Mouse (Mus musculus) lung, embryonic 14.5 days (tissue): ENCODE data around the gene Col4a6. TPM values are rescaled to one million over a fixed set of nuclear protein-coding genes. Genes with fewer than 3 reads are reported as not detected.
A peak's percentile ranks its signal among the peaks of the same experiment; 100 is the strongest.

Source experiments
- ATAC-seq: fragments of 200-750 bp; cut with Nextera tagmentation; 2 replicates; pipeline ENCODE4 v1.8.0; 2017; ENCODE audit warnings: mild to moderate bottlenecking, moderate TSS enrichment, moderate library complexity; ENCODE audit not compliant: insufficient read depth
- DNase-seq: peaks from one replicate; pipeline ENCODE4 v3.0.0-alpha.2; 2015
- H3K27ac ChIP-seq: fragments of 300-500 bp; sonication (generic); 2 replicates; pipeline ENCODE4 v1.5.1; 2014; ENCODE audit warnings: low read depth, mild to moderate bottlenecking, moderate library complexity
- H3K27me3 ChIP-seq: fragments of 300-500 bp; sonication (generic); 2 replicates; pipeline ENCODE4 v1.6.1; 2014; ENCODE audit warnings: low read length, control low read depth; ENCODE audit not compliant: insufficient read depth
- H3K36me3 ChIP-seq: fragments of 300-500 bp; sonication (generic); 2 replicates; pipeline ENCODE4 v1.6.1; 2014; ENCODE audit warnings: control low read depth; ENCODE audit not compliant: insufficient read depth
- H3K4me1 ChIP-seq: fragments of 300-500 bp; sonication (generic); 2 replicates; pipeline ENCODE4 v1.6.1; 2014; ENCODE audit warnings: antibody characterized with exemption, control low read depth; ENCODE audit not compliant: insufficient read depth
- H3K4me2 ChIP-seq: fragments of 300-500 bp; sonication (generic); 2 replicates; pipeline ENCODE4 v1.6.1; 2014; ENCODE audit warnings: mild to moderate bottlenecking
- H3K4me3 ChIP-seq: fragments of 300-500 bp; sonication (generic); 2 replicates; pipeline ENCODE4 v1.5.1; 2014; ENCODE audit warnings: low read depth, low read length
- H3K9ac ChIP-seq: fragments of 300-500 bp; sonication (generic); 2 replicates; pipeline ENCODE4 v1.6.1; 2014
- H3K9me3 ChIP-seq: fragments of 300-500 bp; sonication (generic); 2 replicates; pipeline ENCODE4 v1.6.1; 2016; ENCODE audit warnings: low read depth, low read length, control low read depth
- CTCF ChIP-seq: IDR thresholded peaks from 2 replicates; pipeline ENCODE4 v1.5.1; 2016; ENCODE audit warnings: antibody characterized with exemption, low read depth
- WGBS: fragments of 180-500 bp; shearing (Covaris S2); extraction: QIAGEN DNeasy Blood & Tissue Kit; methylation state at CpG from one replicate; pipeline ENCODE4 v1.1.7; 2014; 5-methylcytosine and 5-hydroxymethylcytosine counted together
- polyA plus RNA-seq: library from polyadenylated mRNA; unstranded; fragments of >200 nt; fragmentation: Nextera tagmentation; extraction: Ambion mirVana; gene quantifications from 2 replicates; pipeline ENCODE4 v1.2.1, GENCODE M21; 2014

The Col4a6 gene
- polyA plus RNA-seq, 1 experiment from 2014 or later = 7.8 TPM

DNA sequence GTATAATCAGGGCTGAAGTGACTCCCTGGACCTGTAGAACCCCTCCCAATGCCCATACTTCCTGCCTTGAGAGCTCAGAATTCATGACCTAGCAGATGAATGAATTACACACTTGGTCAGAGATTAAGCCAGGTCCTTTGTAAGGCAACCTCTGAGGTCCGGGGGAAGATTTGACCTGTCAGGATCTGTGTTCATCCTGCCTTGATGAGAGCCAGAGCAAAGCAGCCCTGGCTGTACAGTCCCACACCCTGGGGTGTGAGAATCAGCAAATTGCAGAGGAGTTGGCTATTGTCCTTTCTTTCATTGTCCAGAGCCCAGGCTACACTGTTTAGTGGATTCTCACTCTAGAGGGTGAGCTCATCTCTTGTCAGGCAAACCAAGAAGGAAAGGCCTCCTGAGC, 207.9 kb downstream of the Col4a6 start:
- WGBS = 42% methylated on average over 1 of the region's 1 CpGs

GRCm38 (mm10) chrX:141249636-141250035, 224.2 kb downstream of the Col4a6 start:
- no peak for ATAC-seq
- H3K36me3 ChIP-seq = no peaks in the 10 kb centered on the region
- H3K4me1 ChIP-seq = no peaks in the 10 kb centered on the region
- H3K27ac ChIP-seq = no peak overlapping the region
- no peak overlapping the region for H3K4me3 ChIP-seq
- H3K9me3 ChIP-seq = no peaks in the 10 kb centered on the region
- no peak for DNase-seq
- no peak overlapping the region for H3K4me2 ChIP-seq
- WGBS = 57% methylated on average over 1 of the region's 1 CpGs
- no peak for TF ChIP-seq CTCF
- no peak overlapping the region for H3K9ac ChIP-seq
- H3K27me3 ChIP-seq = no peaks in the 10 kb centered on the region

More for the DNA sequence above, 207.9 kb downstream of the Col4a6 start:
- ATAC-seq (no peak), DNase-seq (no peak)
- Histone ChIP-seq H3K36me3 (no peaks in the 10 kb centered on the region), H3K27ac (no peak overlapping the region), H3K9me3 (no peaks in the 10 kb centered on the region), H3K4me3 (no peak overlapping the region), H3K9ac (no peak overlapping the region), H3K4me1 (no peaks in the 10 kb centered on the region), H3K4me2 (no peak overlapping the region), H3K27me3 (no peaks in the 10 kb centered on the region)
- no peak for TF ChIP-seq CTCF

DNA sequence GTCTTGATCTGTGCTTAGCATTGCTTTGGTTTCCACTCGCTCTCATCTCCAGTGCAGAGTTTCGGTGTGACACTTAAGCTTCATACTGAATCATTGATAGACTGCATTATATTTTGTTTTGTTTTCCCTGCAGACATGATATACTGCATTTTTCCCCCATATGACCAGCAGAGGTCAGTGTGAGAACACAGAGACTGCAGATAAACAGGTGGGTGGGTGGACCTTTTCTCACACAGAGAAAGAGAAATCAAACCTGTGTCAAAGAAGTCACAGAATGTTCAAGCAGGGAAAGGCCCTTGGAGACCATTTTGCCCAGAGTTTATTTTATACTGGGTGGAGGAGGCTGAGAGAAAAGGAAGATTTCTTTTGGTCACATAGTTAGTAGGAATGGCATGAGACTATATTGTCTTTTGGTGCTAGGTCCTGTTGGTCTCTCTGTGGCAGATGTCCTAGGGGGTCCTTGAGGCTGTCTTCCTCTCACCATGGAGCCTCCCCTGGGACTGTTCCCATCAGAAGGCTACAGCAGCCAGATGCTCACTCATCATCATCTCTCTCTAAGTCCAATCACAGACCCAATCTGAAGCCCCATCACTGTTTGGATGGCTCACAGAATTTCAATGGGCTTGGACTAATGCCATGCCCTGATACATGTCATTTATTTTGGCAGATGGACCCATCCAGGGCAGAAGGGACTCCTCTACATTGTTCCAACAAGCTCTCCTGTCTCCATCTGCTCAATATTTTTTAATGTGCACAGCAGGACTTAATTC, 237.1 kb downstream of the Col4a6 start:
- TF ChIP-seq CTCF = peak; percentile 67
- ATAC-seq = no peak
- H3K9me3 ChIP-seq = no peaks in the 10 kb centered on the region
- no peak overlapping the region for H3K4me3 ChIP-seq
- WGBS = 56% methylated on average over 2 of the region's 2 CpGs
- H3K27me3 ChIP-seq = no peaks in the 10 kb centered on the region
- no peak overlapping the region for H3K27ac ChIP-seq
- no peaks in the 10 kb centered on the region for H3K4me1 ChIP-seq
- no peak overlapping the region for H3K9ac ChIP-seq
- no peaks in the 10 kb centered on the region for H3K36me3 ChIP-seq
- H3K4me2 ChIP-seq = no peak overlapping the region
- peak; percentile 47 for DNase-seq

DNA sequence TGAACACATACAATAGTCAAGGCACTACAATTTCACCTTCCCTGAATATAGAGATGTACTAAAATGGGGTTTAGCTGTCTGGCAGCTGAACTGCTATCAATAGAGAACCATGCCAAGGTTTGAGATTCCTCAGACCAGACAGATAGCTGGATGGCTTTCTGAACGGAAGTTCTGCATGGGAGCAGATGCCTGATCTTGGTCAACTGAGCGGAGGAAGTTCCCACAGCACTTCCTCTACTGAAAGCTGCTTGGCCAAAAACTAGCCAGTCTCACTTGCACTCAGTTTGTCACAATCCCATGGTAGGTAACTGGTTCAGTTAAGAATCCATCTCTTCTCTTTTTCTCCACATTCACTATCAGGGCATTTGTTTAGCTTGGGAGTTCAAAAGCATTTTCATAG, 245.7 kb downstream of the Col4a6 start:
- Histone ChIP-seq H3K9me3 (no peaks in the 10 kb centered on the region), H3K9ac (no peak overlapping the region), H3K27me3 (0 out of 2 replicates have a peak, but pooled peaks cover 5% of the 10 kb centered on the region), H3K4me2 (no peak overlapping the region), H3K4me1 (no peaks in the 10 kb centered on the region), H3K4me3 (no peak overlapping the region), H3K27ac (no peak overlapping the region), H3K36me3 (no peaks in the 10 kb centered on the region)
- ATAC-seq (no peak), DNase-seq (no peak)
- no peak for TF ChIP-seq CTCF
- WGBS = 85% methylated on average over 2 of the region's 2 CpGs

DNA sequence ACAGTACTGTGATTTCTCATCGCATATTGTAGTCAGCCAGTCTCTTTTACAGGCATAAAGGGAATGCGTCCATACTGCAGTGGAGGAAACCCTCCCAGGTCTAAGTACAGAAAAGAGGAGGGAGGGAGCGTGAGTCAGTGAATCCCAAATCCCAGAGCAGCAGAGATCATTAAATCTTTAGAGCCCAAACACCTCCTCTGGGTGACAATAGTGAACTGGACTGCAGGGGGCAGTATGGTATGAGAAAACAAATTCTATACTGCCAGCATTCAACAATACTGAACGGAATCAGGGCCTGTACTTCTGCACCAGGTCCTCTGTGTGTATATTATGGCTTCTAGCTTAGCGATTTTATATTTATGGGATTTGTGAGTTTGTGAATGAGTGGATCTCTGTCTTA, 261.1 kb downstream of the Col4a6 start:
- Histone ChIP-seq H3K4me2 (no peak overlapping the region), H3K27ac (no peak overlapping the region), H3K4me1 (no peaks in the 10 kb centered on the region), H3K9ac (no peak overlapping the region), H3K27me3 (no peaks in the 10 kb centered on the region), H3K4me3 (no peak overlapping the region), H3K36me3 (no peaks in the 10 kb centered on the region), H3K9me3 (no peaks in the 10 kb centered on the region)
- 34% methylated on average over 5 of the region's 5 CpGs for WGBS
- ATAC-seq (peak; percentile 68; the same call in 1 of the 2 replicates), DNase-seq (peak; percentile 77)
- peak; percentile 51 for TF ChIP-seq CTCF

DNA sequence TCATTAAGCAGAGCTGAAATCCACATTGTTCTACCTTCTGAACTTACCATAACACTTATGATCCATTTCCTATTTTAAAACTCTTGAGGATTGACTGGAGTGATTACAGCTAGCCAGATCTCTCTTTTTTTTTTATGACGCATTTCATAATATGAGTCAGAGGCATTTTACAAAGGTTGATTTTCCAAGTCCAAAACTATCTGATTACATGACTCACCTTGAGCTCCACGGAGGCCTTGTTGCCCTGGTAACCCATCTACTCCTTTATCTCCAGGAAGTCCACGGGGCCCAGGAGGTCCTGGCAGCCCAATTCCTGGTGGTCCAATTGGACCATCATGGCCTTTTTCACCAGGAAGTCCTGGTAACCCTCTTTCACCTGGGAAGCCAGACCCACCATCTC, 274.9 kb downstream of the Col4a6 start:
- Histone ChIP-seq H3K4me2 (no peak overlapping the region), H3K27ac (no peak overlapping the region), H3K9me3 (no peaks in the 10 kb centered on the region), H3K9ac (no peak overlapping the region), H3K4me3 (no peak overlapping the region), H3K27me3 (0 out of 2 replicates have a peak, but pooled peaks cover 4% of the 10 kb centered on the region), H3K4me1 (no peaks in the 10 kb centered on the region), H3K36me3 (no peaks in the 10 kb centered on the region)
- ATAC-seq = no peak
- WGBS = 68% methylated on average over 3 of the region's 3 CpGs
- DNase-seq = no peak
- TF ChIP-seq CTCF = no peak

- Histone ChIP-seq H3K36me3 (no peaks in the 10 kb centered on the region), H3K4me3 (no peak overlapping the region), H3K27ac (no peak overlapping the region), H3K4me1 (no peaks in the 10 kb centered on the region), H3K9ac (no peak overlapping the region), H3K27me3 (0 out of 2 replicates have a peak, but pooled peaks cover 3% of the 10 kb centered on the region), H3K9me3 (no peaks in the 10 kb centered on the region), H3K4me2 (no peak overlapping the region)
- DNase-seq (peak; percentile 21), ATAC-seq (peak; percentile 69; the same call in 1 of the 2 replicates)
- TF ChIP-seq CTCF = no peak
These were observed 278.8 kb downstream of the Col4a6 start for GRCm38 (mm10) chrX:141195036-141195435.
